Mouse (Mus musculus): ENCODE measurements around the gene Jaml. TPM values are rescaled to one million over a fixed set of nuclear protein-coding genes. Genes with fewer than 3 reads are reported as not detected.

Gene Jaml
- polyA plus RNA-seq, 1 experiment from 2014 or later = 0.31 TPM

DNA sequence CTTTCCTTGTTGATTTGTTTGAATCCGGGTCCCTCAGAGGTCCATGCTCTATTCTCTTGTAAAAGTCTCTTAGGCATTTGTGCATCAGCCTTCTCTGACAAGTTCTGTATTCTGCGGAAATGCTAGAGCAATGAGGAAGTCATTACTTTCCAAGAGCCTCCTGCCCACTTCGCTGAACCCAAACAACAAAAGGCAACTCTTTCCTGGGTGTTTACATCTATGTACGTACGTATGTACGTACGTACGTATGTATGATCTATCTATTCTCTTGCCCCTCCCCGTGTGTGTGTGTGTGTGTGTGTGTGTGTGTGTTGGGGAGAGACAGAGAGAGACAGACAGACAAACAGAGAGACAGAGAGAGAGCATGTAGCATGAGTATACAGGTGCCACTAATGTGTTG lies 37.8 kb downstream of the Jaml start:
- WGBS = 66% methylated on average over 9 of the region's 9 CpGs

GRCm38 (mm10) chr9:45117741-45118431 lies 38.9 kb downstream of the Jaml start, which contains the start of gene Scn2b:
TSS of gene Scn2b (plus strand) at chr9:45117782.
- Histone ChIP-seq H3K4me3 (peak within 1 kb of the TSS; percentile 80), H3K27ac (replicated peaks) (peak within 1 kb of the TSS; percentile 94), H3K36me3 (no peaks in the 10 kb centered on the region), H3K9ac (peak within 1 kb of the TSS; percentile 89), H3K4me1 (replicated peaks) (peaks cover 50% of the 10 kb centered on the region), H3K4me2 (peak within 1 kb of the TSS; percentile 77), H3K9me3 (no peaks in the 10 kb centered on the region), H3K27me3 (no peaks in the 10 kb centered on the region)
- under 1% methylated on average over 13 of the region's 13 CpGs for WGBS
- peak; percentile 62; the same call in 1 of the 2 replicates for ATAC-seq (ENCODE audit: low FRiP score, low read depth)

More for the DNA sequence above, 37.8 kb downstream of the Jaml start:
- no peak overlapping the region for H3K9ac ChIP-seq
- peaks cover 41% of the 10 kb centered on the region for H3K4me1 ChIP-seq (replicated peaks)
- H3K4me3 ChIP-seq = no peak overlapping the region
- ATAC-seq (ENCODE audit: low FRiP score, low read depth) = no peak
- no peaks in the 10 kb centered on the region for H3K36me3 ChIP-seq
- no peak overlapping the region for H3K4me2 ChIP-seq
- H3K27ac ChIP-seq (replicated peaks) = no peak overlapping the region
- no peaks in the 10 kb centered on the region for H3K9me3 ChIP-seq
- H3K27me3 ChIP-seq = no peaks in the 10 kb centered on the region

GRCm38 (mm10) chr9:45118552-45118951 lies 39.6 kb downstream of the Jaml start:
- ATAC-seq (ENCODE audit: low FRiP score, low read depth) = no peak
- H3K4me1 ChIP-seq (replicated peaks) = peaks cover 50% of the 10 kb centered on the region
- no peaks in the 10 kb centered on the region for H3K36me3 ChIP-seq
- H3K27ac ChIP-seq (replicated peaks) = peak overlapping the region; percentile 94
- peak overlapping the region; percentile 77 for H3K4me2 ChIP-seq
- no peaks in the 10 kb centered on the region for H3K9me3 ChIP-seq
- peak overlapping the region; percentile 80 for H3K4me3 ChIP-seq
- 27% methylated on average over 10 of the region's 10 CpGs for WGBS
- H3K9ac ChIP-seq = peak overlapping the region; percentile 89
- H3K27me3 ChIP-seq = no peaks in the 10 kb centered on the region

GRCm38 (mm10) chr9:45119316-45119953 lies 40.5 kb downstream of the Jaml start:
- no peak for ATAC-seq (ENCODE audit: low FRiP score, low read depth)
- H3K4me2 ChIP-seq = peak overlapping the region; percentile 77
- no peaks in the 10 kb centered on the region for H3K9me3 ChIP-seq
- H3K9ac ChIP-seq = peak overlapping the region; percentile 89; the same call in 1 of the 2 replicates
- H3K27ac ChIP-seq (replicated peaks) = no peak overlapping the region
- 94% methylated on average over 8 of the region's 8 CpGs for WGBS
- no peaks in the 10 kb centered on the region for H3K27me3 ChIP-seq
- H3K4me1 ChIP-seq (replicated peaks) = peaks cover 50% of the 10 kb centered on the region
- H3K4me3 ChIP-seq = peak overlapping the region; percentile 80
- no peaks in the 10 kb centered on the region; the same call in 1 of the 2 replicates for H3K36me3 ChIP-seq

DNA sequence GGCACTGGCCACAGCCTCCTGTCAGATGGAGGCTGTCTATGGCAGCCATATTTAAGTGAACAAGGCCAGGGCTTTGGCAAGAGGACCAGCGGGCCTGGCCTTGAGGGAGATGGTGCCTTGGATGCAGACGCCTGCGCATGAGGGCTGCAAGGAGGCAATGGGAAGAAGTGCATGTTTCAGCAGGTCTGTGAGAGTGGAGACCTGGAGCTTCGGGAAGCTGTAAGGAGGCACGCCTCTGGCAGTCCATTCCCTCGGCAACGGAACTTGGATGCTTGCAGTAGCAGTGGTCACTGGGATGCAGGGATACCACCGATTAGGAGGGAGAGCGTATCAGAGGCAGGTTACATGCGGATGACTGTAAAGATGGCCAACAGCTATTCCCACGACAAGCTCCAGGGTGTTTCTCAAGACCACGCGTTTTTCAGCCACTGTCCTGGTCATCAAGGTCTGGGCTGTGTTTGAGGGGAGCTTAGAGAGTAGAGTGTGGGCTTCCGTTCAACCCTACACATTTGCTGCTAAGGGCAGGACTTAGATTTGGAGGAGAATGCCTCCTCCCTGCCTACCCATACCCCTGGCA lies 41.1 kb downstream of the Jaml start:
- Histone ChIP-seq H3K9ac (no peak overlapping the region), H3K4me2 (peak overlapping the region; percentile 77; the same call in 1 of the 2 replicates), H3K27ac (replicated peaks) (no peak overlapping the region), H3K4me1 (replicated peaks) (peaks cover 50% of the 10 kb centered on the region), H3K27me3 (no peaks in the 10 kb centered on the region), H3K4me3 (no peak overlapping the region), H3K9me3 (no peaks in the 10 kb centered on the region), H3K36me3 (peaks cover 2% of the 10 kb centered on the region; the same call in 1 of the 2 replicates)
- ATAC-seq (ENCODE audit: low FRiP score, low read depth) = no peak
- 86% methylated on average over 14 of the region's 14 CpGs for WGBS

GRCm38 (mm10) chr9:45120567-45120966 lies 41.6 kb downstream of the Jaml start:
- 86% methylated on average over 6 of the region's 6 CpGs for WGBS
- H3K4me1 ChIP-seq (replicated peaks) = peaks cover 50% of the 10 kb centered on the region
- H3K4me3 ChIP-seq = no peak overlapping the region
- peaks cover 5% of the 10 kb centered on the region for H3K36me3 ChIP-seq
- no peaks in the 10 kb centered on the region for H3K27me3 ChIP-seq
- H3K4me2 ChIP-seq = 0 out of 2 replicates have a peak overlapping the region, but pooled peaks have one; percentile 14
- H3K27ac ChIP-seq (replicated peaks) = no peak overlapping the region
- no peaks in the 10 kb centered on the region for H3K9me3 ChIP-seq
- H3K9ac ChIP-seq = no peak overlapping the region
- no peak for ATAC-seq (ENCODE audit: low FRiP score, low read depth)

GRCm38 (mm10) chr9:45121001-45121400 lies 42.0 kb downstream of the Jaml start:
- no peaks in the 10 kb centered on the region for H3K9me3 ChIP-seq

DNA sequence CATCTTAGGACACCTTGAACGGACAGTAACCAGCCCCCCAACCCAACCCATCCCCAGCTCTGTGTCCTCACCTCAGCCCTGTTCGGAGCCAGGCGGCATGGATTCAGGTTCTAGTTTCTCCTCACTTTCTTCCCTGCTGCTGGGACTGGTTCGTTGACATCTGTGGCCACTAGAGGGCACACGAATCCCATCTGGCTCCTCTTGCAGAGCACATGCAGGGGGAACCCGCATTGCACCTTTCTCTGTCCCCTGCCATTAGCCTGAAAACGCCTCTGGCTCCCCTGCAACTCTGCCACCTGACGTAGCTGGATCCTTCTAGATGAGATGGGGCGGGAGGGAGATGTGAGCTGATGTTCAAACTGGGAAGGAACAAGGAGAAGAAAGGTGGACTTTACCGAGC lies 42.8 kb downstream of the Jaml start:
- 3% methylated on average over 10 of the region's 10 CpGs for WGBS
- Histone ChIP-seq H3K27ac (replicated peaks) (no peak overlapping the region), H3K9ac (peak overlapping the region; percentile 32; the same call in 1 of the 2 replicates), H3K4me1 (replicated peaks) (peaks cover 42% of the 10 kb centered on the region), H3K9me3 (no peaks in the 10 kb centered on the region), H3K4me2 (peak overlapping the region; percentile 52), H3K27me3 (no peaks in the 10 kb centered on the region), H3K36me3 (peaks cover 14% of the 10 kb centered on the region), H3K4me3 (peak overlapping the region; percentile 23)
- peak; percentile 55; the same call in 1 of the 2 replicates for ATAC-seq (ENCODE audit: low FRiP score, low read depth)

More at GRCm38 (mm10) chr9:45121001-45121400, 42.0 kb downstream of the Jaml start:
- Histone ChIP-seq H3K27ac (replicated peaks) (no peak overlapping the region), H3K4me2 (peak overlapping the region; percentile 14; the same call in 1 of the 2 replicates), H3K4me1 (replicated peaks) (peaks cover 47% of the 10 kb centered on the region), H3K9ac (no peak overlapping the region), H3K27me3 (no peaks in the 10 kb centered on the region), H3K36me3 (peaks cover 10% of the 10 kb centered on the region), H3K4me3 (no peak overlapping the region)
- 61% methylated on average over 6 of the region's 6 CpGs for WGBS
- ATAC-seq (ENCODE audit: low FRiP score, low read depth) = no peak

- H3K9me3 ChIP-seq = no peaks in the 10 kb centered on the region
- ATAC-seq (ENCODE audit: low FRiP score, low read depth) = no peak
Observed at GRCm38 (mm10) chr9:45122209-45122761, 43.3 kb downstream of the Jaml start.

DNA sequence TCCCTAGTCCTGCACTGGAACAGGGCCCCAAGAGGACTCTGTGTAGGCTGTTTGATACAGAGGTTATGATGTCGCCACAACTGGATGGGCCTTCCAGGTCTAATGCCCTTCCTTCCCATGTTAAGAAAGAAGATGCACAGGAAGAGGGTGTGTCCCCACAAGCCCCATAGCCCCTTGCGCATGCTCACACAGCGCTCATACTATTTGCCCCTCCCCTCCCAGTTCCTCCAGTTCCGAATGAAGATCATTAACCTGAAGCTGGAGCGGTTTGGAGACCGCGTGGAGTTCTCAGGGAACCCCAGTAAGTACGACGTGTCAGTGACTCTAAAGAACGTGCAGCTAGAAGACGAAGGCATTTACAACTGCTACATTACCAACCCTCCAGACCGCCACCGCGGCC lies 46.2 kb downstream of the Jaml start:
- H3K36me3 ChIP-seq = peaks cover 14% of the 10 kb centered on the region
- H3K4me1 ChIP-seq (replicated peaks) = peaks cover 25% of the 10 kb centered on the region
- no peak for ATAC-seq (ENCODE audit: low FRiP score, low read depth)
- no peaks in the 10 kb centered on the region for H3K9me3 ChIP-seq
- H3K4me2 ChIP-seq = no peak overlapping the region
- no peak overlapping the region for H3K9ac ChIP-seq
- H3K27ac ChIP-seq (replicated peaks) = no peak overlapping the region
- H3K27me3 ChIP-seq = no peaks in the 10 kb centered on the region
- H3K4me3 ChIP-seq = no peak overlapping the region
- 95% methylated on average over 14 of the region's 14 CpGs for WGBS

More at GRCm38 (mm10) chr9:45122209-45122761, 43.3 kb downstream of the Jaml start:
- Histone ChIP-seq H3K4me1 (replicated peaks) (peaks cover 42% of the 10 kb centered on the region), H3K36me3 (peaks cover 14% of the 10 kb centered on the region), H3K9ac (peak overlapping the region; percentile 32; the same call in 1 of the 2 replicates), H3K4me3 (peak overlapping the region; percentile 23), H3K4me2 (peak overlapping the region; percentile 52), H3K27ac (replicated peaks) (no peak overlapping the region), H3K27me3 (no peaks in the 10 kb centered on the region)
- 34% methylated on average over 9 of the region's 9 CpGs for WGBS

DNA sequence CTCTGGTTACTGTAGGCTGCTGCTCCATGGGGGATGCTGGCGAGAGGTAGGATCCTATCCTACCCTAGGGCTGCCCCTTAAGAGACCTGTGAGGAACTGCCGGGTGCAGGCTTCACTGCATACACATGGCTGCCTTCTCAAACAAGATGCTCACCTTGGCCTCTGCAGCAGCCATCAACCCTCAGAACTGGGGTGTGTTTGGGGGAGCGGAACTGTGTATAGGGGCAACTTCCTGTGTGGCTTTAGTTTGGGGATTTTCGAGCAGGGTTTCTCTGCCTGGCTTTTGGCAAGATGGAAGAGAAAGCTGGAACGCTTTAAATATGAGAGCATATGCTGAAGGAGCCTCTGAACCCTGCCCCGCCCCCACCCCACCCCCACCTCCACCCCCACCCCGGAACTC lies 48.0 kb downstream of the Jaml start:
- peaks cover 14% of the 10 kb centered on the region for H3K36me3 ChIP-seq
- ATAC-seq (ENCODE audit: low FRiP score, low read depth) = no peak
- no peaks in the 10 kb centered on the region for H3K27me3 ChIP-seq
- no peaks in the 10 kb centered on the region for H3K9me3 ChIP-seq
- no peak overlapping the region for H3K4me3 ChIP-seq
- 69% methylated on average over 7 of the region's 7 CpGs for WGBS
- H3K27ac ChIP-seq (replicated peaks) = no peak overlapping the region
- H3K9ac ChIP-seq = no peak overlapping the region
- H3K4me1 ChIP-seq (replicated peaks) = peaks cover 7% of the 10 kb centered on the region
- H3K4me2 ChIP-seq = no peak overlapping the region

Measured in hindbrain, embryonic 15.5 days (tissue).